ENCODE assay signal across 16 mouse cellular contexts in genomic region chr2:171994861-171995260, GRCm38 (mm10). TPM values are rescaled to one million over a fixed set of nuclear protein-coding genes. Genes with fewer than 3 reads are reported as not detected.
DNase-seq lines count a peak whose midpoint lies in the region; ATAC-seq and TF ChIP-seq lines count a peak whose summit lies in the region.
"Had no signal": no experiment of that assay in that cellular context is flagged by ENCODE, and none has a peak within 500 bp of the region (broad histone marks: within the 10 kb centered on the region; RNA-seq: fewer than 3 reads in every experiment).

No protein-coding gene starts in this region.

- no peaks in the 10 kb centered on the region for H3K9me3 ChIP-seq in kidney, embryonic 16.5 days (ENCODE audit: low read length)
- H3K9me3 ChIP-seq in ES-E14 (ENCODE audit: control insufficient read depth, insufficient read depth, low read depth, low read length), result no peaks in the 10 kb centered on the region
- H3K9me3 ChIP-seq: forebrain, embryonic 10.5 days; heart, embryonic 12.5 days; hindbrain, embryonic 12.5 days had no signal

- 68% methylated on average over 6 of the region's 6 CpGs for WGBS in kidney, embryonic 16.5 days

- no peak overlapping the region for H3K9ac ChIP-seq in kidney, embryonic 16.5 days (replicated peaks; ENCODE audit: low read length)
- H3K9ac ChIP-seq in ES-E14 (ENCODE audit: insufficient read depth, low read depth, low read length, poor library complexity, severe bottlenecking), result no peak overlapping the region
- H3K9ac ChIP-seq: heart, embryonic 12.5 days; hindbrain, embryonic 12.5 days had no signal

- H3K36me3 ChIP-seq in kidney, embryonic 16.5 days (ENCODE audit: insufficient read depth, low read length), result no peaks in the 10 kb centered on the region
- H3K36me3 ChIP-seq in C2C12 (ENCODE audit: control insufficient read depth, insufficient read depth), result no peaks in the 10 kb centered on the region
- H3K36me3 ChIP-seq in ES-E14 (ENCODE audit: control insufficient read depth, insufficient read depth, low read length, poor library complexity, severe bottlenecking), result no peaks in the 10 kb centered on the region
- H3K36me3 ChIP-seq: forebrain, embryonic 10.5 days; heart, embryonic 12.5 days; hindbrain, embryonic 12.5 days had no signal

- DNase-seq in kidney, postnatal 36 days, result peak; percentile 3 to 5
- DNase-seq in ES-E14 (ENCODE audit: low read depth, low spot score), result peak; percentile 91
- peak; percentile 25 for DNase-seq in embryo, embryonic 9.5 days (ENCODE audit: extremely low spot score)
- DNase-seq in gastrocnemius, adult 8-10 months (ENCODE audit: low spot score in 2 of 2), result no peak
- no peak for DNase-seq in urinary bladder, postnatal 4 days (ENCODE audit: low spot score in 2 of 2)
- no peak for DNase-seq in urinary bladder, adult 2 months (ENCODE audit: low spot score)
- DNase-seq: gastrocnemius, adult 2 months had no signal

- H3K27ac ChIP-seq in kidney, embryonic 16.5 days (ENCODE audit: low read length), result no peak overlapping the region
- no peak overlapping the region for H3K27ac ChIP-seq in ES-E14 (ENCODE audit: insufficient read depth, low read depth, low read length, poor library complexity, severe bottlenecking)
- H3K27ac ChIP-seq: forebrain, embryonic 10.5 days; gastrocnemius, adult 2 months; hindbrain, embryonic 12.5 days; kidney, postnatal 0 days; macrophage had no signal

- no peak for TF ChIP-seq CTCF in C2C12 (IDR thresholded peaks at IDR 0.05; ENCODE audit: control insufficient read depth, insufficient read depth, insufficient read length)

- no peak overlapping the region for H3K4me3 ChIP-seq in kidney, embryonic 16.5 days (ENCODE audit: low read length)
- H3K4me3 ChIP-seq in C2C12 (ENCODE audit: insufficient read depth, poor library complexity, severe bottlenecking) (no peak overlapping the region), ES-E14 (ENCODE audit: insufficient read depth in 1 of 2, low read depth in 1 of 2, low read length in 2 of 2, poor library complexity in 1 of 2, severe bottlenecking in 1 of 2) (no peak overlapping the region)
- H3K4me3 ChIP-seq: forebrain, embryonic 10.5 days; gastrocnemius, adult 2 months; heart, embryonic 12.5 days; hindbrain, embryonic 12.5 days had no signal

- in situ Hi-C loops in ES-E14 (cut with MboI; ENCODE audit: low sequenced_read_pairs in 2 of 2, unreplicated experiment in 2 of 2), result no loop called here

- H3K79me3 ChIP-seq in C2C12 (ENCODE audit: low read depth), result no peaks in the 10 kb centered on the region

- H3K4me2 ChIP-seq in kidney, embryonic 16.5 days (replicated peaks; ENCODE audit: low read depth, low read length), result no peak overlapping the region
- H3K4me2 ChIP-seq: heart, embryonic 12.5 days; hindbrain, embryonic 12.5 days had no signal

- H3ac ChIP-seq in C2C12 (ENCODE audit: control insufficient read depth, insufficient read length, low read depth), result no peak overlapping the region

- peaks cover 7% of the 10 kb centered on the region; the same call in 1 of the 2 replicates for H3K4me1 ChIP-seq in kidney, embryonic 16.5 days (ENCODE audit: insufficient read depth, low read length)
- peaks cover 0 to 9% of the 10 kb centered on the region in 2 experiments; a peak in 1 of 4 replicates for H3K4me1 ChIP-seq in ES-E14 (ENCODE audit: control insufficient read depth in 2 of 2, insufficient read depth in 2 of 2, low read length in 2 of 2, poor library complexity in 1 of 2)

- H3K79me2 ChIP-seq in C2C12 (ENCODE audit: control insufficient read depth, insufficient read depth), result no peaks in the 10 kb centered on the region

- no peak for ATAC-seq in kidney, embryonic 16.5 days (ENCODE audit: low FRiP score, low TSS enrichment)
- ATAC-seq: CD4-positive, CD25-positive, alpha-beta regulatory T cell, adult 4 months had no signal

- H3K27me3 ChIP-seq in kidney, embryonic 16.5 days (ENCODE audit: insufficient read depth, low read length), result no peaks in the 10 kb centered on the region
- no peaks in the 10 kb centered on the region for H3K27me3 ChIP-seq in C2C12 (ENCODE audit: control insufficient read depth, insufficient read depth, insufficient read length)
- H3K27me3 ChIP-seq: heart, embryonic 12.5 days; hindbrain, embryonic 12.5 days had no signal

TF ChIP-seq in C2C12, 6 proteins besides CTCF, POLR2A, EP300 and RAD21:
- TF ChIP-seq FOSL1 (IDR thresholded peaks at IDR 0.05; ENCODE audit: insufficient read depth, low read length, poor library complexity, severe bottlenecking) (no peak), USF1 (IDR thresholded peaks at IDR 0.05; ENCODE audit: low read depth) (peak; percentile 69)

TF ChIP-seq in ES-E14, 5 proteins besides CTCF, POLR2A, EP300 and RAD21:
- TF ChIP-seq CHD2 (IDR thresholded peaks at IDR 0.05; ENCODE audit: low read depth, low read length) (0 out of 2 replicates have a peak, but pooled peaks have one; percentile 37), MAFK (IDR thresholded peaks at IDR 0.05; ENCODE audit: insufficient read depth, low read depth, low read length) (no peak), ZNF384 (IDR thresholded peaks at IDR 0.05; ENCODE audit: low read depth, low read length) (no peak)

RNA-seq across cellular contexts. Expression of gene Cbln4, which starts 48.4 kb away (rescaled TPM):
- polyA plus RNA-seq in kidney, embryonic 16.5 days (2015; fragmentation: Nextera tagmentation; extraction: Ambion mirVana), result 4.5 and 4.9 TPM in 2 replicates
- polyA plus RNA-seq in C2C12 (2012; fragmentation: generic; extraction: Trizol), result not detected
- total RNA-seq in ES-E14 (2012; rRNA removed), result not detected in 2 replicates
- total RNA-seq in gastrocnemius, adult 8-10 months (2022), result not detected
- polyA plus RNA-seq in urinary bladder, adult 2 months (2012; rRNA removed), result not detected in 2 replicates
- total RNA-seq: gastrocnemius, adult 2 months; liver, adult 2 months had no signal
- polyA plus RNA-seq: liver, adult 2 months; macrophage had no signal

Comparison
In these comparisons a context has a peak if more than half of its experiments do, and no peak if none do; other contexts are left out.
1. DNase-seq: peak in kidney, postnatal 36 days (2 of 2), ES-E14 (single experiment) and embryo, embryonic 9.5 days (single experiment); none in gastrocnemius, adult 8-10 months (0 of 2), urinary bladder, postnatal 4 days (0 of 2) and urinary bladder, adult 2 months (single experiment).